Mouse (Mus musculus) gastrocnemius, adult 2 months (tissue): Measurements from ENCODE around the gene Copz2. TPM values are rescaled to one million over a fixed set of nuclear protein-coding genes. Genes with fewer than 3 reads are reported as not detected.
A peak's percentile ranks its signal among the peaks of the same experiment; 100 is the strongest.

Source experiments
- DNase-seq: peaks from one replicate; pipeline ENCODE4 v3.0.0; 2022
- H3K27ac ChIP-seq: fragments of 200-600 bp; 2 replicates; pipeline ENCODE4 v1.8.1; 2022; ENCODE audit warnings: mild to moderate bottlenecking
- H3K4me3 ChIP-seq: fragments of 200-600 bp; 2 replicates; pipeline ENCODE4 v1.8.1; 2022; ENCODE audit warnings: mild to moderate bottlenecking, moderate library complexity
- CTCF ChIP-seq: fragments of 200-600 bp; IDR thresholded peaks from 2 replicates; pipeline ENCODE4 v1.8.1; 2022; ENCODE audit warnings: antibody characterized with exemption, mild to moderate bottlenecking, moderate library complexity
- intact Hi-C: fragments of 180-260 bp; cut with DNase I; formaldehyde crosslinking; loops from one replicate; pipeline ENCODE4 v1.15.1; 2025
- total RNA-seq, 2 experiments: library from RNA; stranded (reverse); gene quantifications; 2 replicates each; pipeline ENCODE4 v1.2.3; 2021

The Copz2 gene
- total RNA-seq, 2 experiments from 2014 or later: 21.4 to 31.0 TPM

DNA sequence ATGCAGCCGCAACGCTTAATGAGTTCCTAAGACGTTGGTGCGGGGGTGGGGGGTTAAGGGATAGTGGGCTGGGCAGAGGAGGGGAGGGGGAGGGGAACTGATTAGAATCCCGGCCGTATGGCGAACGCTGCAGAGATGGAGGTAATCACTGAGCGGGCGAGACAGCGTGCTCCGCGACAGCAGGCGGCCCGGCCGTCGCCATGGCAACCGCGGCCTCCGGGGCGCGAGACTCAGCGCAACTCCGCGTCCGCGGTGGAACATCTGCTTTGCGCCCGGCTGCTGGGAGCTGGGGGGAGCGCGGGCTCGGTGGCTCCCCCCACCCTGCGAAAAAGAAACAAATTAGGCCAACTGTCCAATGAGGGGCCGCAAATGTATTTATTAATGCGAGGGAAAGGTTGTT, 26.1 kb downstream of the Copz2 start:
- peak; percentile 83 for DNase-seq
- no peak overlapping the region; the same call in 1 of the 2 replicates for H3K27ac ChIP-seq
- intact Hi-C loops: no loop called here
- peak overlapping the region; percentile 68 for H3K4me3 ChIP-seq
- no peak for TF ChIP-seq CTCF

DNA sequence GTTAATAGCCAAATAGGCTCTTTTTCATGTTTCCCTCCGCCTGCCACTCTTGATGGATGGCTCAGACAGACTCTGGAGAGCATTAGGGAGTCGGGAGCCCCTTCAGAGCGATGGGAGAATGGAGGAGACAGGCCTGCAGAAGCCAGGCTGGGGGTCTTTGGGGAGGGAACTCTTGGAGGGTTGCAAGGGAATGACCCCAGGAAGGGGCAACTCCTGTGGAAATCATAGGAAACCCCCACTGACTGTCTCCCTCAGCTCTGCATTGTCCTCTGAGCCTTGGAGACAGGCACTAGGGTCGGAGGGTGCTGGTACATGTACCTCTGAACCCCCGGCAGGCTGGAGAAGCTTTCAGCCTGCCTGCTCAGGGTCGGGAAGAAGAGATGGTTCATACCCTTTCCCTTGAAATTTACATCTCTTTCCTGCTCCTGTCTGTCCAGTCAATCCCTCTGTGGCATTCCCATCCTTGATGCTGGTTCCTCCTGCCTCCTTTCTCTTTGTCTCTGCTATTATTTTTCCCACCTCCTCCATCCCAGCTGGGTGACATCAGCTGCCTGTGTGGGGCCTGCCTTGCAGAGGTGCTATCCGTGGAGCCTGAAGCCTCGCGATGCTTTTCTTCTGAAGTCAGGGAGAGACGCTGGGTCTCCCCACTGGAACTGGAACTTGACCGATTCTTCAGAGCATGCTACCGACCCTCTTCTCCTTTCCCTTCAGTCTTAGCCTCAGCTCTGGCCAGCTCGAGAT, 26.8 kb downstream of the Copz2 start:
- Histone ChIP-seq H3K4me3 (no peak overlapping the region), H3K27ac (no peak overlapping the region)
- TF ChIP-seq CTCF: no peak
- DNase-seq: no peak
- intact Hi-C loops: no loop called here

DNA sequence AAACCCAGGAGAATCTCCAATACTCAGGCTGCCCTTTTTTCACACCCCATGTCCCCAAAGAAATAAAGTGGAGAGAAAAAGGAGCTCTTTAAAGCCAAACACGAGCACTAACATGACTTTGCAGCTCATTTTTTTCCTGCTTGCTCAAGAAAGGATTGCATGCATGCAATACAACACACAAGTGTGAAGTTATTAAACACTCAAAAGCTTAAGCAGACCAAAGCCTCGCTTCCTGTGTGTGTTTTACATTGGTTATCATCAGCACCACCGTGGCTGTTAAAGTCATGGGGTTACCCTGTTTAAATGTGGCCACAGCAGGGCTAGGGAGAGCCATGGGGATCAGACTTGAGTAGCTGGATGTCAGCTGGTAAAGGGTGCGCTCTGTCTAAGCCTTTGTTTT, 27.4 kb downstream of the Copz2 start:
- no peak for DNase-seq
- intact Hi-C loops: no loop called here
- no peak overlapping the region for H3K4me3 ChIP-seq
- no peak overlapping the region for H3K27ac ChIP-seq
- no peak for TF ChIP-seq CTCF

DNA sequence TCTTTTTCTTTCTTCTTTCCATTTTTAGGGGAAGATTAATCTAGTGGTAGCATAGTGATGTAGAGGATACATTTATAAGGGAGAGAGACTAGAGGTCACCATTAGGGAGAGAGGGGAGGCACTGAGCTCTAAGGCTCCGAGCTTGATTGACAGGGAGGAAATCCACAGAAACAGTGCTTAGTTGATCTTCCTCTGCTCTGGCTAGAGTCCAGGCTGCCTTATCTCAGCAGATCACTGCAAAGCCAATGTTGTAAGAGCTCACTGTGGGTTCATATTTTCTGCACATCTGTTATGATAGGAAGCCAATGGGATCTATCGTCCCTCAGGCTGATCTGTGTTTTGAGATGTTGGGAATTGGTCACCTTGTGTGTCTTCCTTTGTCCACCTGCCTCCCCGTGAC, 29.0 kb downstream of the Copz2 start:
- TF ChIP-seq CTCF: no peak
- Histone ChIP-seq H3K4me3 (no peak overlapping the region), H3K27ac (no peak overlapping the region)
- DNase-seq: no peak
- intact Hi-C loops: no loop called here

DNA sequence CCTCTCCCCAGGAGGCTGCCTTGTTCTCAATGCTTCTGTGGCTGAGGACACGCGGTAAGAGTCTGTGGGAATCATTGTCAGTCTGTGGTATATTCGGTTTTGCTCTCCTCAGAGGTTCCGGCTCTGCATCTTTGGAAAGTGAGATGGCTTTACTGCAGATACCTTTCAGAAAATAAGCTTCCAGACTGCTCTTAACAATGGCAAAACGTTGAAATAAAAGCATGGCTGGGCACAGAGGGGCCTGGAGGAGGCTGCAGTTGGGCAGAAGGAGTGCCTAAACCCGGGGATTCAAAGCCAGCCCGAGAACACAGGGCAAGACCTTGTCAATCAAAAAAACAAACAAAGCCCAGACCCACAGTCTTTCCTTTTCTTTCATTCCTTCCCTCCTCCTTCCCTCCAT, 29.7 kb downstream of the Copz2 start:
- no peak for DNase-seq
- TF ChIP-seq CTCF: no peak
- intact Hi-C loops: no loop called here
- Histone ChIP-seq H3K27ac (no peak overlapping the region), H3K4me3 (no peak overlapping the region)

DNA sequence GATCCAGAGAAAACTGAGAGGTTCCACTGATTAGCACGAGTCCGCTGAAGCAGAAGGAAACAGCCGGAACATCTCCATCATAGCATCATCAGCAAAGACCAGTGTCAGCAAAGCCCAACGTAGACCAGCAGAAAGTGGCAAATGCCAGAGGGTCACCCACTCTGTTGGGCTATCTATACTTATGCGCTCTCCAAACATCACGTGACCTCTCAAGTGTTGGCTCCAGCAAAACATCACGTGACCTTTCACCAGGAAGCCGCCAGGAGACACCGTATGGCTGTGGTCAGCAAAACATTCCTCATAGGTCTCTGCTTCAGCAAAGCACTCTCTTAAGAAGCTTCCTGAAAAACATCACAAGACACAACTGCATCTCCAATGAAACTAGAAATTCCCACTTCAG, 30.6 kb downstream of the Copz2 start:
- intact Hi-C loops: no loop called here
- no peak for DNase-seq
- Histone ChIP-seq H3K27ac (no peak overlapping the region), H3K4me3 (no peak overlapping the region)
- no peak for TF ChIP-seq CTCF

DNA sequence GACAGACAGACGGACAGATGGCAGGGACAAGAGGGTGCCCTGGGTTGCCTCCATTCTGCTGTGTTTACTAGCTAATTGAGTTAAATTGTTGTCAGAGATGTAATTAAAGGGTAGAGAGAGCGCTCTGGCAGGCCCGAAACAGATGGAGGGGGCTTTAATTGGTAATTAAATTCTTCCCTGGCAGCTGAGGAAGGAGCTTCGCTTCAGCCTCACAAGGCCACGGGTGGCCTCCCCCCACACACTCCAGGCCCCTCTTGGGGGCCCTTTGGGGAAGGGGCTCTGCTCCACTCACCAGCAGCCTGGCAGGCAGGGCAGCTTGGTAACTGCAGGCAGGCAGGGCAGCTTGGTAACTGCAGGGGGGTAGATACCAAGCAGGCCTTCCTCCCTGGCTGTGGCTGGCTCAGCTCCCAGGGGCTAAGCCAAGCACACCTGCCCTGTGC, 36.3 kb downstream of the Copz2 start:
- H3K4me3 ChIP-seq: no peak overlapping the region
- no peak for TF ChIP-seq CTCF
- no peak for DNase-seq
- no peak overlapping the region for H3K27ac ChIP-seq
- intact Hi-C loops: no loop called here

DNA sequence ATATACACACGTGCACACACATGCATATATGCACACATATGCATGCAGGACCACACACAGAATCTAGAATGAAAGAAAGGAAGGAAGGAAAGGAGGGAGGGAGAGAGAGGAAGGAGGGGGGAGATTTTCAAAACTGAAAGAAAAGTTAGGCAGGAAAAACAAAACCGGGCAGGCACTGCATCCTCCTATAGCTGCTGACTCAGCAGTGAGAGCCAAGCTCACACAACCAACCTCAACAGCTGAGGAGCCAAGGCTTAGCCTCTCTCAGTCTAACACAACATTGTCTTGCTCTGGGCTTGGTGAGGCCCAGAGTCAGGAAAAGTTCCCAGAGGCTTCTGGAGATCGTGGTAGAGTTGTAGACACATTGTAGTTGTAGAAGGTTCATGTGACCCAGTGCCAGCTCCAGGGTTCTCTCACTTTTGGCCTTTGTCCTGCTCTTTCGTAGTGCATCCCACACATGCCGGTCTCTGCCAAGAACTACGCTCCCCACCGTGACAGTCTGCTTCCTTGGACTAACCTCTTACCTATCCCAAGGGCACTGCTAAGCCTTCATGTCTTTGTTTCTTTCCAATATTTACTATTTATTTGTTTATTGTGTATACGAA, 37.4 kb downstream of the Copz2 start:
- TF ChIP-seq CTCF: no peak
- no peak for DNase-seq
- Histone ChIP-seq H3K4me3 (no peak overlapping the region), H3K27ac (no peak overlapping the region)
- intact Hi-C loops: no loop called here

DNA sequence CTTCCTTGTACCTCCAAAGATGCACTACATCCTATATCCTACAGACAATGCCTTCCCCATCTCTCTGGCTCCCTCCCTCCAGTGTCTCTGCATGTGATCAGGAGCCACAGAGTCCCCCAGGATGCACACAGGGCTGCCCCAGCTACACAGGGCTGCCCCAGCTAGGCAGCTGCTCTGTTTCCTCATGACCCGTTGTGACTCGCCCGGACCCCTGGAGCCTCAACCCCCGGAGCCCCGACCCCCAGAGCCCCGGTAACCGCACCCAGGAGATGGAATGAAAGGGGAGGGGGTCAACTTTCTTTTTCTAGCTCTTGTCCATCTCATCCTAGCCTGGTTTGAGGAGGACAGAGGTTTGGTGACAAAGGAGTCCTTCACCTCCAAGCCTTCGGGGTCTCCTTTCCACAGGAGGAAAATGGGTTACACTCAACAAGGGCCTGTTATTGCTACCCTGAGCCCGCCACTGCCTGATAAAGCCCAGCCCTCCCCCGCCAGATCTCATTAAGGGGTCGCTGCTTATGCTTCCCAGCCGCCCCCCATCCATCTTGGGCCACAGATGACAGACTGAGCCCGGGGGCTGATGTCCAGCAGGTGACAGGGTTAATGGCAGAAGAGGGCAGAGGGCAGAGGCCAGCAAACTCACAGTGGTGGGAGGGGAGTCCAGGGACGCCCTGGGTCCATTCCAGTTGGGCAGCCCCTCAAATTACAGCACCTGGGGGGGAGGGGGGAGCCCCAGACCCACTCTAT, 42.3 kb downstream of the Copz2 start:
- no peak for TF ChIP-seq CTCF
- no peak overlapping the region for H3K27ac ChIP-seq
- intact Hi-C loops: no loop called here
- no peak overlapping the region for H3K4me3 ChIP-seq
- DNase-seq: no peak

DNA sequence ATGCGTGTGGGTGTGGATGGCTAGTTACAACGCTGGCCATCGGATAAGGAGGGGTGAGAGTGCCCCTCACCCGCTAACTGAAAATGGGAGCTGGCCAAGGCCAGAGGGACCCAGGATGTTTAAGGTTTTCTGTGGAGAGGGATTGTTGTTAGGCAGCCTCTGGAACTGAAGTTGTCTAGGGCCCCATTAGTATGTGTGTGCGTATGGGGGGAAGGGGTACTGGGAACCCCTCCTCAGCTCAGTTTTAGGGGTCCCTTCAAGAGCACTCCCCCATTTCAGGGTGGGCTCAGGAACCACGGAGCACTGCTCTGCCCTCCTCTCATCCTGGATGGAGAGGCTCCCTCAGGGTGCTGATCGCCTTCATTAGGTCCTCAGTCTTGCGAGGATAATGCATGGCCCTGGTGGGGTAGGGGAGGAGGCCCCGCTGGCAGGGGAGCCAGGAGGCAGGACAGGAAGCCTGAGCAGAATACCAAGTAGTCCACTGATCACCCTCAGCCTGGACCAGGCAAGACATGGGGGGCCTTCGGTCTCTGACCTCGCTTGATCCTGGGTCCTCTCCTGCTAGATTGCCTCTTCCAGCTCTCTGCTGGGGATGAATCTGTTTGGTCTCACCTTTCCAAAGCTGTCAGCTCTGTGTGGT, 43.7 kb downstream of the Copz2 start:
- Histone ChIP-seq H3K27ac (no peak overlapping the region), H3K4me3 (no peak overlapping the region)
- DNase-seq: no peak
- intact Hi-C loops: no loop called here
- no peak for TF ChIP-seq CTCF

DNA sequence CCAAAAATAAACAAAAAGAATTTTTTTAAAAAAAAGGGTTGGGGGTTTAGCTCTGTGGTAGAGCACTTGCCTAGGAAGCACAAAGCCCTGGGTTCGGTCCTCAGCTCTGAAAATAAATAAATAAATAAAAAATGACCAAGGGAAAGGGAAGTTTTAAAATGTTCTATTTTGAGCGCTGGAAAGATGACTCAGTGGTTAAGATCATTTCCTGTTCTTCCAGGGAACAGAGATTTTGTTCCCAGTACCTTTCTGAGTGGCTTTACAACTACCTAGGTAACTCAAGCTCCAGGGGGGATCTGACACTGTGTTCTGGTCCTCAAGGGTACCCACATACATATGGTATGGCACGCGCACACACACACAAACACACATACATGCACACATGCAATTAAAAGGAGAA, 46.2 kb downstream of the Copz2 start:
- no peak for DNase-seq
- TF ChIP-seq CTCF: no peak
- intact Hi-C loops: no loop called here
- Histone ChIP-seq H3K4me3 (no peak overlapping the region), H3K27ac (peak overlapping the region; percentile 38)

DNA sequence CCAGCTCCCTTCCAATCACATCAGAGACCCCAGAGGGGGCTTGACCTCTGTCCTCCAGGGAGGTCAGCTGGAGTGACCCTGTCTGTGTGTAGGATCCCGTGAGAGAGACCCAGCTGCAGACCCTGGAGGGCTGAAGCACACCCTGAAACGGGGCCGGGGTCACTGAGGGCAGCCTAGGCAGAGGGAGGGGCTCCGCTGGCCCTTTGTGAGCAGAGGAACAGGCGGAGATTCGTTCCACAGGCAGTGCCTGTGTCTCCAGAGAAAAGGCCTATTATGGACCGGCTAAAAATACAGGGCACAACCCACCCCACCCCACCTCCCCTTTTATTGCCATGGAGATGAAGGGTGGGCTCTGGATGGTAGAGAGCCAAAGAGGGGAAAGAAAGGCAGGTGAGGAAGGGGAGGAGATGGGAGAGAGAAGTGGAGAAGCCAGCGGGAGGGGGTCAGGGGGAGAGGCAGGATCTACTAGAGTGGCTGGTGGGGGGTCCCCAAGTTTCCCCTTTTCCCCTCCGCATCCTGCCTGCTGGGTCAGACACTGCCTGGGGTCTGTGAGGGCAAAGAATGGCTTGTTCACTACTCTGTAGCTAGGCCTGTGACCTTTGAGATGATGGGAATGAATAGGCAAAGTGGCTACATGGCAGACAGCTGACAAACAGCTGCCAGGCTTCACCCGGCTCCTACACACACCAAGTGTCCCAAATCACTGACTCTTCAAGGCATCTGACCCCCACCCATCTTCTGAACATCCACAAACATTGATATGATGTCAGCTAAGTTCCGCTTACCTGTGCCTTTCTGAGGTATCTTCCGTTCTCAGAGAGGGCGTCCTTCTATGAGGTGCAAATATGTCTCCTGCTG, 50.0 kb downstream of the Copz2 start:
- no peak for TF ChIP-seq CTCF
- Histone ChIP-seq H3K27ac (peak overlapping the region; percentile 38; the same call in 1 of the 2 replicates), H3K4me3 (no peak overlapping the region)
- DNase-seq: no peak
- intact Hi-C loops: no loop called here
